Mouse (Mus musculus) lung, postnatal 0 days (tissue): ENCODE measurements around the gene Tyms. TPM values are rescaled to one million over a fixed set of nuclear protein-coding genes. Genes with fewer than 3 reads are reported as not detected.

Experiments used
- ATAC-seq: fragments of 200-750 bp; cut with Nextera tagmentation; 2 replicates; pipeline ENCODE4 v1.8.0; 2017; ENCODE audit warnings: moderate library complexity
- DNase-seq: peaks from one replicate; pipeline ENCODE4 v3.0.0-alpha.2; 2016; ENCODE audit warnings: low spot score
- H3K27ac ChIP-seq: fragments of 300-500 bp; sonication (generic); 2 replicates; pipeline ENCODE4 v1.5.1; 2014; ENCODE audit warnings: antibody characterized with exemption, mild to moderate bottlenecking, low read length, mixed read lengths
- H3K27me3 ChIP-seq: fragments of 300-500 bp; sonication (generic); replicated peaks from 2 replicates; pipeline ENCODE4 v1.6.1; 2014; ENCODE audit warnings: low read length, mixed read lengths; ENCODE audit not compliant: insufficient read depth
- H3K36me3 ChIP-seq: fragments of 300-500 bp; sonication (generic); 2 replicates; pipeline ENCODE4 v1.6.1; 2014; ENCODE audit warnings: low read length, mixed read lengths; ENCODE audit not compliant: insufficient read depth
- H3K4me1 ChIP-seq: fragments of 300-500 bp; sonication (generic); 2 replicates; pipeline ENCODE4 v1.6.1; 2014; ENCODE audit warnings: antibody characterized with exemption, low read depth, low read length, mixed read lengths; ENCODE audit not compliant: insufficient read depth
- H3K4me2 ChIP-seq: fragments of 300-500 bp; sonication (generic); replicated peaks from 2 replicates; pipeline ENCODE4 v1.6.1; 2014; ENCODE audit warnings: low read depth, mild to moderate bottlenecking, low read length, moderate library complexity, mixed read lengths
- H3K4me3 ChIP-seq: fragments of 300-500 bp; sonication (generic); 2 replicates; pipeline ENCODE4 v1.5.1; 2014; ENCODE audit warnings: low read depth, low read length
- H3K9ac ChIP-seq: fragments of 300-500 bp; sonication (generic); replicated peaks from 2 replicates; pipeline ENCODE4 v1.6.1; 2014; ENCODE audit warnings: low read depth, mild to moderate bottlenecking
- H3K9me3 ChIP-seq: fragments of 300-500 bp; sonication (generic); 2 replicates; pipeline ENCODE4 v1.6.1; 2016; ENCODE audit warnings: low read length, mixed read lengths
- CTCF ChIP-seq: IDR thresholded peaks from 2 replicates; pipeline ENCODE4 v1.5.1; 2016; ENCODE audit warnings: antibody characterized with exemption, mild to moderate bottlenecking
- EP300 ChIP-seq: IDR thresholded peaks from 2 replicates; pipeline ENCODE4 v1.6.1; 2016; ENCODE audit warnings: antibody characterized with exemption, mild to moderate bottlenecking, control low read depth
- WGBS: fragments of 180-500 bp; shearing (Covaris S2); extraction: QIAGEN DNeasy Blood & Tissue Kit; methylation state at CpG from one replicate; pipeline ENCODE4 v1.1.7; 2014; 5-methylcytosine and 5-hydroxymethylcytosine counted together
- polyA plus RNA-seq: library from polyadenylated mRNA; unstranded; fragments of >200 nt; fragmentation: Nextera tagmentation; extraction: Ambion mirVana; gene quantifications from 2 replicates; pipeline ENCODE4 v1.2.1, GENCODE M21; 2015

The Tyms gene
- polyA plus RNA-seq, 1 experiment from 2014 or later: 37.3 TPM

GRCm38 (mm10) chr5:30114761-30115140 lies 41.3 kb upstream of the Tyms start:
- DNase-seq (no peak), ATAC-seq (no peak)
- H3K27me3 ChIP-seq: peaks cover 25% of the 10 kb centered on the region
- H3K9ac ChIP-seq: no peak overlapping the region
- peak overlapping the region; percentile 45 for H3K4me3 ChIP-seq
- 1% methylated on average over 28 of the region's 28 CpGs for WGBS
- H3K4me1 ChIP-seq: peaks cover 3% of the 10 kb centered on the region; the same call in 1 of the 2 replicates
- no peaks in the 10 kb centered on the region for H3K9me3 ChIP-seq
- H3K4me2 ChIP-seq: peak overlapping the region; percentile 86
- no peak overlapping the region for H3K27ac ChIP-seq
- no peak for TF ChIP-seq EP300
- TF ChIP-seq CTCF: no peak
- 0 out of 2 replicates have a peak, but pooled peaks cover 5% of the 10 kb centered on the region for H3K36me3 ChIP-seq

- peak; percentile 75 for DNase-seq
Observed at GRCm38 (mm10) chr5:30113881-30114760, 40.7 kb upstream of the Tyms start.

GRCm38 (mm10) chr5:30112533-30113068 lies 39.2 kb upstream of the Tyms start:
- Histone ChIP-seq H3K27ac (no peak overlapping the region), H3K4me3 (no peak overlapping the region), H3K4me1 (peaks cover 3% of the 10 kb centered on the region; the same call in 1 of the 2 replicates), H3K36me3 (no peaks in the 10 kb centered on the region), H3K4me2 (no peak overlapping the region), H3K27me3 (peaks cover 25% of the 10 kb centered on the region), H3K9ac (no peak overlapping the region), H3K9me3 (no peaks in the 10 kb centered on the region)
- WGBS: 81% methylated on average over 3 of the region's 3 CpGs
- no peak for ATAC-seq
- DNase-seq: no peak
- peak; percentile 22; the same call in 1 of the 2 replicates for TF ChIP-seq CTCF
- no peak for TF ChIP-seq EP300

More at GRCm38 (mm10) chr5:30113881-30114760, 40.7 kb upstream of the Tyms start:
- Histone ChIP-seq H3K4me2 (peak overlapping the region; percentile 86), H3K9ac (no peak overlapping the region), H3K27me3 (peaks cover 25% of the 10 kb centered on the region), H3K4me3 (peak overlapping the region; percentile 45), H3K36me3 (no peaks in the 10 kb centered on the region), H3K4me1 (peaks cover 3% of the 10 kb centered on the region; the same call in 1 of the 2 replicates), H3K9me3 (no peaks in the 10 kb centered on the region), H3K27ac (no peak overlapping the region)
- peak; percentile 88 for ATAC-seq
- WGBS: 2% methylated on average over 94 of the region's 103 CpGs
- TF ChIP-seq CTCF: peak; percentile 74
- no peak for TF ChIP-seq EP300

DNA sequence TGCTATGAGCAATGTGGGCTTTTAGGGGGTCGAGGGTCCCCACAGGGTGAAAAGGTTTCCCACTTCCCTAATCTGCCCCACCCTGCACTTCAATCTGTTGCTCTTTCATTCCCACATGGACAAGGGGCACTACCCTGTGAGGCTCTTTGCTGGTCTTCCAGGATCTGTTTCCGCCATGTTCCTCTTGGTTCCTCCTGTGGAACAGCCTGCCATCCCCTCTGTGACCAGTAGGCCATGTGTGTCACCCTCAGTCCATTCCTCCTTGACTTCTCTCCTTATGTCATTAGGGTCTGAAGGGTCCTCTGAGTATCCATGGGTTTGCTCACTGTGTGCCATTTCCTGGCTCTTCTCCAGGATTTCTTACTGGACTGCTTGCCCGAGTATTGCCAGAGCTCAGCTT lies 38.4 kb upstream of the Tyms start:
- H3K9me3 ChIP-seq: no peaks in the 10 kb centered on the region
- no peaks in the 10 kb centered on the region for H3K36me3 ChIP-seq
- no peak overlapping the region for H3K27ac ChIP-seq
- H3K27me3 ChIP-seq: peaks cover 27% of the 10 kb centered on the region
- peak; percentile 7; the same call in 1 of the 2 replicates for TF ChIP-seq CTCF
- no peak for TF ChIP-seq EP300
- DNase-seq (no peak), ATAC-seq (no peak)
- H3K4me2 ChIP-seq: no peak overlapping the region
- no peak overlapping the region for H3K4me3 ChIP-seq
- 61% methylated on average over 3 of the region's 3 CpGs for WGBS
- no peak overlapping the region for H3K9ac ChIP-seq
- H3K4me1 ChIP-seq: peaks cover 3% of the 10 kb centered on the region; the same call in 1 of the 2 replicates

DNA sequence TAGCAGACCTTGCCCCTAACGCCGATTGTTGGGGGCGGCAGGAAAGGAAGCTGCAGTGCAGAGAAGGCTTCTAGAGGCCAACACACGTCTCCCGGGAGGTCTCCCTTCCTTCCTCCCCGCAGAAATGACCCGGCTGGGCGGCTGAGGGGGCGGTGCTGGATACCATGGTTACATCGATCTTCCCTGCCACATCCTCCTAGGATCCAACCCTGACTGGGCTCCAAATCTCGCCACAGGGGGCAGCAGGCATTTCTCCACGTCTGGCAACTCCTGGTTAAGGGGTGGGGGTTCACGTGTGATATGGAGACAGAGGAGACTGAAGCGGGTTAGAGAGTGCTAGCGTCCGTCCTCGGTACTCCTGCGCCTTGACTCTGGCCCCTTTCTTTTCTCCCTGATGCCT lies 37.7 kb upstream of the Tyms start:
- TF ChIP-seq EP300: no peak
- peak; percentile 41 for TF ChIP-seq CTCF
- 3% methylated on average over 18 of the region's 18 CpGs for WGBS
- peaks cover 3% of the 10 kb centered on the region; the same call in 1 of the 2 replicates for H3K4me1 ChIP-seq
- H3K4me3 ChIP-seq: no peak overlapping the region
- peaks cover 34% of the 10 kb centered on the region for H3K27me3 ChIP-seq
- peak; percentile 22 for DNase-seq
- no peaks in the 10 kb centered on the region for H3K9me3 ChIP-seq
- no peaks in the 10 kb centered on the region for H3K36me3 ChIP-seq
- H3K4me2 ChIP-seq: peak overlapping the region; percentile 33
- ATAC-seq: no peak
- H3K27ac ChIP-seq: no peak overlapping the region
- H3K9ac ChIP-seq: no peak overlapping the region

DNA sequence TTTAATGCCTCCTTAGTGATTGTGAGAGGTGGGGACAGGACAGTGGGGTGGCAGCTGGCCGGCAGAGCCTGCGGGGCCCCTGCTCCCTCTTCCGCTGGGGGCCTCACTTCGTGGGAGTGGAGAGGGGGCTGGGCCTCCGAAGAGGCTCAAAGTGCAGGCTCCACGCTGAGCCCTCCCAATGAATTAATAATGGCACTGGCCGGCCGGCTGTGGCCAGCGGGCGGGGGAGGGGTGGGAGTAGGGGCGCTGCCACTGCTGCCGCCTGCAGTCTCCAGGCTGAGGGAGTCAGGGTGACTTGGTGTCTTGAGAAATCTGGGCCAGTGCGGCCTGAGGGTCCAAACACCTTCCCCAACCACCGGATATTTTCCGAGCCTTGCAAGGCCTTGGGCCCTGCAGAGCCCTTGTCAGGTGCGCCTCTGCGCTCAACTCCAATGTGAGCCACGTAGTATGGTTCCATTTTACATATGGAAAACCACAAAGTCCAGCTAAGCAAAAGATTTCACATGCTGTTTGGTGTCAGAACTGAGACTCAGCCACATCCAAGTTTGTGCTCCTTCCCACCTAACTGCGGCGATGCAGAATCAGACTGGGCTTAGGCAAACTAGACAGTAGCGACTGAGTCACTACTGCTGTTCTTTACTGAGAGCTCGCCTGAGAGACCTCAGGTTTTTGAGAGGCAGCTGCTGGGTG lies 37.1 kb upstream of the Tyms start:
- no peaks in the 10 kb centered on the region for H3K9me3 ChIP-seq
- H3K4me2 ChIP-seq: peak overlapping the region; percentile 33; the same call in 1 of the 2 replicates
- TF ChIP-seq CTCF (no peak), EP300 (no peak)
- DNase-seq (no peak), ATAC-seq (no peak)
- H3K27me3 ChIP-seq: peaks cover 40% of the 10 kb centered on the region
- no peak overlapping the region for H3K4me3 ChIP-seq
- peaks cover 3% of the 10 kb centered on the region; the same call in 1 of the 2 replicates for H3K4me1 ChIP-seq
- 19% methylated on average over 21 of the region's 22 CpGs for WGBS
- no peak overlapping the region for H3K27ac ChIP-seq
- no peak overlapping the region for H3K9ac ChIP-seq
- H3K36me3 ChIP-seq: no peaks in the 10 kb centered on the region
